Mouse (Mus musculus): ENCODE results near the gene Nfkb1. TPM values are rescaled to one million over a fixed set of nuclear protein-coding genes. Genes with fewer than 3 reads are reported as not detected.
A peak's percentile ranks its signal among the peaks of the same experiment; 100 is the strongest.

Gene Nfkb1
- total RNA-seq, 2 experiments from 2014 or later = 20.8 to 24.4 TPM

GRCm38 (mm10) chr3:135614376-135614775 lies 77.0 kb downstream of the Nfkb1 start:
- H3K4me3 ChIP-seq = no peak overlapping the region
- DNase-seq (ENCODE audit: extremely low spot score in 1 of 2, low spot score in 2 of 2) = no peak
- no peak overlapping the region for H3K27ac ChIP-seq
- TF ChIP-seq CTCF (IDR thresholded peaks at IDR 0.05) = no peak
- intact Hi-C loops (cut with DNase I) = no loop called here

GRCm38 (mm10) chr3:135610221-135610620 lies 81.1 kb downstream of the Nfkb1 start:
- DNase-seq (ENCODE audit: extremely low spot score in 1 of 2, low spot score in 2 of 2) = peak; percentile 30 to 68
- H3K4me3 ChIP-seq = no peak overlapping the region
- intact Hi-C loops (cut with DNase I) = no loop called here
- peak overlapping the region; percentile 79 for H3K27ac ChIP-seq
- TF ChIP-seq CTCF (IDR thresholded peaks at IDR 0.05) = no peak

GRCm38 (mm10) chr3:135607660-135608473 lies 83.5 kb downstream of the Nfkb1 start:
- intact Hi-C loops (cut with DNase I) = loop anchor here (5.0 kb wide), 1 partner anchor 104 kb away; no protein-coding TSS in a partner anchor
- DNase-seq (ENCODE audit: extremely low spot score in 1 of 2, low spot score in 2 of 2) = no peak
- Histone ChIP-seq H3K27ac (0 out of 2 replicates have a peak overlapping the region, but pooled peaks have one; percentile 38), H3K4me3 (peak overlapping the region; percentile 2; the same call in 1 of the 2 replicates)
- TF ChIP-seq CTCF (IDR thresholded peaks at IDR 0.05) = no peak

GRCm38 (mm10) chr3:135607021-135607420 lies 84.3 kb downstream of the Nfkb1 start:
- TF ChIP-seq CTCF (IDR thresholded peaks at IDR 0.05) = no peak

GRCm38 (mm10) chr3:135606592-135606991 lies 84.8 kb downstream of the Nfkb1 start:
- DNase-seq (ENCODE audit: extremely low spot score in 1 of 2, low spot score in 2 of 2) = no peak
- Histone ChIP-seq H3K27ac (no peak overlapping the region), H3K4me3 (no peak overlapping the region)
- intact Hi-C loops (cut with DNase I) = loop anchor here (5.0 kb wide), 1 partner anchor 106 kb away; no protein-coding TSS in a partner anchor
- no peak for TF ChIP-seq CTCF (IDR thresholded peaks at IDR 0.05)

More at GRCm38 (mm10) chr3:135607021-135607420, 84.3 kb downstream of the Nfkb1 start:
- intact Hi-C loops (cut with DNase I) = loop anchor here (5.0 kb wide), 1 partner anchor 105 kb away; no protein-coding TSS in a partner anchor
- Histone ChIP-seq H3K4me3 (no peak overlapping the region), H3K27ac (no peak overlapping the region)
- DNase-seq (ENCODE audit: extremely low spot score in 1 of 2, low spot score in 2 of 2) = no peak

- no peak overlapping the region for H3K27ac ChIP-seq
- no peak for DNase-seq (ENCODE audit: extremely low spot score in 1 of 2, low spot score in 2 of 2)
- TF ChIP-seq CTCF (IDR thresholded peaks at IDR 0.05) = no peak
- intact Hi-C loops (cut with DNase I) = loop anchor here (5.0 kb wide), 1 partner anchor 107 kb away; no protein-coding TSS in a partner anchor
- H3K4me3 ChIP-seq = no peak overlapping the region
These were observed 85.9 kb downstream of the Nfkb1 start for GRCm38 (mm10) chr3:135605474-135605873.

GRCm38 (mm10) chr3:135604626-135605417 lies 86.5 kb downstream of the Nfkb1 start:
- Histone ChIP-seq H3K27ac (no peak overlapping the region), H3K4me3 (no peak overlapping the region)
- intact Hi-C loops (cut with DNase I) = loop anchor here (5.0 kb wide), 1 partner anchor 107 kb away; no protein-coding TSS in a partner anchor
- TF ChIP-seq CTCF (IDR thresholded peaks at IDR 0.05) = no peak
- DNase-seq (ENCODE audit: extremely low spot score in 1 of 2, low spot score in 2 of 2) = no peak

- intact Hi-C loops (cut with DNase I) = no loop called here
- H3K27ac ChIP-seq = peak overlapping the region; percentile 77
- no peak overlapping the region for H3K4me3 ChIP-seq
- DNase-seq (ENCODE audit: extremely low spot score in 1 of 2, low spot score in 2 of 2) = no peak
- TF ChIP-seq CTCF (IDR thresholded peaks at IDR 0.05) = no peak
These were observed 88.6 kb downstream of the Nfkb1 start for GRCm38 (mm10) chr3:135602731-135603130.

- intact Hi-C loops (cut with DNase I) = no loop called here
- TF ChIP-seq CTCF (IDR thresholded peaks at IDR 0.05) = no peak
- H3K27ac ChIP-seq = no peak overlapping the region
- no peak for DNase-seq (ENCODE audit: extremely low spot score in 1 of 2, low spot score in 2 of 2)
- H3K4me3 ChIP-seq = no peak overlapping the region
These were observed 93.0 kb downstream of the Nfkb1 start for GRCm38 (mm10) chr3:135598355-135598754.

GRCm38 (mm10) chr3:135597014-135597413 lies 94.3 kb downstream of the Nfkb1 start:
- TF ChIP-seq CTCF (IDR thresholded peaks at IDR 0.05) = no peak
- intact Hi-C loops (cut with DNase I) = no loop called here
- Histone ChIP-seq H3K27ac (no peak overlapping the region), H3K4me3 (no peak overlapping the region)
- DNase-seq (ENCODE audit: extremely low spot score in 1 of 2, low spot score in 2 of 2) = no peak

- H3K27ac ChIP-seq = peak overlapping the region; percentile 32; the same call in 1 of the 2 replicates
- intact Hi-C loops (cut with DNase I) = no loop called here
- no peak; the same call in 1 of the 2 replicates for TF ChIP-seq CTCF (IDR thresholded peaks at IDR 0.05)
- no peak overlapping the region for H3K4me3 ChIP-seq
- DNase-seq (ENCODE audit: extremely low spot score in 1 of 2, low spot score in 2 of 2) = no peak
These were observed 97.0 kb downstream of the Nfkb1 start for GRCm38 (mm10) chr3:135594238-135594917.

Data from left cerebral cortex, adult 2 months (tissue).